Mouse (Mus musculus) heart, embryonic 13.5 days (tissue): Measurements from ENCODE around the gene H2-Ab1. TPM values are rescaled to one million over a fixed set of nuclear protein-coding genes. Genes with fewer than 3 reads are reported as not detected.
A peak's percentile ranks its signal among the peaks of the same experiment; 100 is the strongest.
"Not testable (repeated sequence)": the region's sequence is repeated elsewhere in the genome, so short reads cannot be mapped to it uniquely, and the experiment has no call there.

ENCODE experiments used
- ATAC-seq: fragments of 200-750 bp; cut with Nextera tagmentation; 2 replicates; pipeline ENCODE4 v1.8.0; 2017; ENCODE audit warnings: moderate TSS enrichment; ENCODE audit not compliant: insufficient number of reproducible peaks, low FRiP score, low TSS enrichment; ENCODE audit errors: extremely low read depth
- H3K27ac ChIP-seq: fragments of 300-500 bp; sonication (generic); replicated peaks from 2 replicates; pipeline ENCODE4 v1.5.1; 2015; ENCODE audit warnings: moderate library complexity, mild to moderate bottlenecking, inconsistent platforms
- H3K27me3 ChIP-seq: fragments of 300-500 bp; sonication (generic); replicated peaks from 2 replicates; pipeline ENCODE4 v1.6.1; 2015; ENCODE audit warnings: mild to moderate bottlenecking, inconsistent platforms
- H3K36me3 ChIP-seq: fragments of 300-500 bp; sonication (generic); 2 replicates; pipeline ENCODE4 v1.6.1; 2015; ENCODE audit warnings: mild to moderate bottlenecking, inconsistent platforms
- H3K4me1 ChIP-seq: fragments of 300-500 bp; sonication (generic); 2 replicates; pipeline ENCODE4 v1.6.1; 2015; ENCODE audit warnings: inconsistent platforms
- H3K4me2 ChIP-seq: fragments of 300-500 bp; sonication (generic); 2 replicates; pipeline ENCODE4 v1.6.1; 2015; ENCODE audit warnings: inconsistent platforms, mild to moderate bottlenecking, moderate library complexity
- H3K4me3 ChIP-seq: fragments of 300-500 bp; sonication (generic); 2 replicates; pipeline ENCODE4 v1.5.1; 2015; ENCODE audit warnings: moderate library complexity, mild to moderate bottlenecking, inconsistent platforms
- H3K9ac ChIP-seq: fragments of 300-500 bp; sonication (generic); 2 replicates; pipeline ENCODE4 v1.6.1; 2015; ENCODE audit warnings: inconsistent platforms, mild to moderate bottlenecking, moderate library complexity
- H3K9me3 ChIP-seq: fragments of 300-500 bp; sonication (generic); 2 replicates; pipeline ENCODE4 v1.6.1; 2016; ENCODE audit warnings: inconsistent platforms
- WGBS: fragments of 180-500 bp; shearing (Covaris S2); methylation state at CpG from one replicate; pipeline ENCODE4 v1.1.7; 2015; ENCODE audit warnings: mixed read lengths; 5-methylcytosine and 5-hydroxymethylcytosine counted together
- polyA plus RNA-seq: library from polyadenylated mRNA; unstranded; fragments of >200 nt; fragmentation: Nextera tagmentation; extraction: Ambion mirVana; gene quantifications from 2 replicates; pipeline ENCODE4 v1.2.1, GENCODE M21; 2015

H2-Ab1 gene
- polyA plus RNA-seq, 1 experiment from 2014 or later: 13.0 TPM

GRCm38 (mm10) chr17:34219096-34219495 is 38.4 kb upstream of the H2-Ab1 start:
- WGBS: 85% methylated on average over 7 of the region's 11 CpGs
- H3K4me3 ChIP-seq, H3K9ac ChIP-seq, ATAC-seq, H3K4me2 ChIP-seq, H3K4me1 ChIP-seq, H3K27ac ChIP-seq, H3K9me3 ChIP-seq, H3K36me3 ChIP-seq: not testable (repeated sequence)
- peaks cover 27% of the 10 kb centered on the region for H3K27me3 ChIP-seq

- not testable (repeated sequence) for ATAC-seq, H3K9ac ChIP-seq, H3K4me3 ChIP-seq, H3K27ac ChIP-seq, H3K36me3 ChIP-seq, H3K4me2 ChIP-seq, H3K4me1 ChIP-seq
- peaks cover 14% of the 10 kb centered on the region; the same call in 1 of the 2 replicates for H3K9me3 ChIP-seq
- H3K27me3 ChIP-seq: peaks cover 20% of the 10 kb centered on the region
- WGBS: 74% methylated on average over 3 of the region's 7 CpGs
Observed at GRCm38 (mm10) chr17:34219801-34220200, 37.7 kb upstream of the H2-Ab1 start.

DNA sequence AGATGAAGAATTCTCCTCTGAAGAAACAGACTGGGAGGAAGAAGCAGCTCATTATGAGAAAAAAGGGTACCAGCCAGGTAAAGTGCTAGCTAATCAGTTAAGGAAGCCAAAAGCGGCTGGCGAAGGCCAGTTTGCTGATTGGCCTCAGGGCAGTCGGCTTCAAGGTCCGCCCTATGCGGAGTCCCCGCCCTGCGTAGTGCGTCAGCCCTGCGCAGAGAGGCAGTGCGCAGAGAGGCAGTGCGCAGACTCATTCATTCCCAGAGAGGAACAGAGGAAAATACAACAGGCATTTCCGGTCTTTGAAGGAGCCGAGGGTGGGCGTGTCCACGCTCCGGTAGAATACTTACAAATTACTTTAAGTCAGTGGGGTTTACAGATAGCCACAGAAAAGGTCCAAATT is 37.1 kb upstream of the H2-Ab1 start:
- 85% methylated on average over 7 of the region's 16 CpGs for WGBS
- H3K36me3 ChIP-seq, H3K4me2 ChIP-seq, H3K4me1 ChIP-seq, ATAC-seq, H3K9ac ChIP-seq, H3K27ac ChIP-seq, H3K4me3 ChIP-seq: not testable (repeated sequence)
- Histone ChIP-seq H3K27me3 (peaks cover 15% of the 10 kb centered on the region), H3K9me3 (peaks cover 20% of the 10 kb centered on the region; the same call in 1 of the 2 replicates)

GRCm38 (mm10) chr17:34224816-34225215 is 32.7 kb upstream of the H2-Ab1 start:
- H3K9me3 ChIP-seq: peaks cover 16% of the 10 kb centered on the region; the same call in 1 of the 2 replicates
- H3K4me2 ChIP-seq: no peak overlapping the region
- no peak for ATAC-seq
- no peak overlapping the region for H3K4me3 ChIP-seq
- H3K27me3 ChIP-seq: no peaks in the 10 kb centered on the region
- WGBS: 86% methylated on average over 3 of the region's 3 CpGs
- H3K27ac ChIP-seq: no peak overlapping the region
- no peaks in the 10 kb centered on the region for H3K4me1 ChIP-seq
- H3K36me3 ChIP-seq: no peaks in the 10 kb centered on the region
- H3K9ac ChIP-seq: no peak overlapping the region

- Histone ChIP-seq H3K4me3 (no peak overlapping the region), H3K4me1 (no peaks in the 10 kb centered on the region), H3K36me3 (no peaks in the 10 kb centered on the region), H3K9ac (no peak overlapping the region), H3K27ac (no peak overlapping the region), H3K9me3 (peaks cover 16% of the 10 kb centered on the region; the same call in 1 of the 2 replicates), H3K4me2 (no peak overlapping the region), H3K27me3 (no peaks in the 10 kb centered on the region)
- 85% methylated on average over 8 of the region's 8 CpGs for WGBS
- no peak for ATAC-seq
Observed at GRCm38 (mm10) chr17:34225426-34225825, 32.1 kb upstream of the H2-Ab1 start.

DNA sequence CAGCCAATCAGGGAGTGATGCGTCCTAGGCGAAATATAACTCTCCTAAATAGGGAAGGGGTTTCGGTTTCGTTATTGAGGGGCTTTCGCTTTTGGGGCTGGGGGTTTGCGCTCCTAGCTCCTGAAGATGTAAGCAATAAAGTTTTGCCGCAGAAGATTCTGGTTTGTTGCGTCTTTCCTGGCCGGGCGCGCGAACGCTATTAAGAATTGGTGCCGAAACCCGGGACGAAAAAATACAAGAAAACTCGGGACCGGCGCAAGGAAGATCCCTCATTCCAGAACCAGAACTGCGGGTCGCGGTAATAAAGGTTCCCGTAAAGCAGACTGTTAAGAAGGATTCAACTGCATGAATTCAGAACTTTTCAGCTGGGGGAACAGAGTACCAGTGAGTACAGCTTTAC is 31.6 kb upstream of the H2-Ab1 start:
- H3K27ac ChIP-seq, H3K4me2 ChIP-seq, H3K27me3 ChIP-seq, H3K9ac ChIP-seq, H3K4me3 ChIP-seq, H3K4me1 ChIP-seq, ATAC-seq, H3K36me3 ChIP-seq: not testable (repeated sequence)
- H3K9me3 ChIP-seq: peaks cover 16% of the 10 kb centered on the region; the same call in 1 of the 2 replicates
- 95% methylated on average over 14 of the region's 23 CpGs for WGBS

DNA sequence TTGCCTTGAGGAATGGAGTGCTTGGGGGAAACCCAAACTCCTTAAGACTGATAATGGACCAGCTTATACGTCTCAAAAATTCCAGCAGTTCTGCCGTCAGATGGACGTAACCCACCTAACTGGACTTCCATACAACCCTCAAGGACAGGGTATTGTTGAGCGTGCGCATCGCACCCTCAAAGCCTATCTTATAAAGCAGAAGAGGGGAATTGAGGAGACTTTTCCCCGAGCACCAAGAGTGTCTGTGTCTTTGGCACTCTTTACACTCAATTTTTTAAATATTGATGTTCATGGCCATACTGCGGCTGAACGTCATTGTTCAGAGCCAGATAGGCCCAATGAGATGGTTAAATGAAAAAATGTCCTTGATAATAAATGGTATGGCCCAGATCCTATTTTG is 26.5 kb upstream of the H2-Ab1 start:
- H3K27ac ChIP-seq, H3K27me3 ChIP-seq, H3K4me2 ChIP-seq, H3K36me3 ChIP-seq, H3K9ac ChIP-seq, H3K9me3 ChIP-seq, H3K4me1 ChIP-seq, ATAC-seq, H3K4me3 ChIP-seq: not testable (repeated sequence)
- 88% methylated on average over 9 of the region's 9 CpGs for WGBS

GRCm38 (mm10) chr17:34232021-34232420 is 25.5 kb upstream of the H2-Ab1 start:
- H3K27me3 ChIP-seq, ATAC-seq, H3K27ac ChIP-seq, H3K9ac ChIP-seq, H3K9me3 ChIP-seq, H3K4me3 ChIP-seq, H3K36me3 ChIP-seq, H3K4me2 ChIP-seq, H3K4me1 ChIP-seq: not testable (repeated sequence)
- WGBS: 81% methylated on average over 5 of the region's 7 CpGs

DNA sequence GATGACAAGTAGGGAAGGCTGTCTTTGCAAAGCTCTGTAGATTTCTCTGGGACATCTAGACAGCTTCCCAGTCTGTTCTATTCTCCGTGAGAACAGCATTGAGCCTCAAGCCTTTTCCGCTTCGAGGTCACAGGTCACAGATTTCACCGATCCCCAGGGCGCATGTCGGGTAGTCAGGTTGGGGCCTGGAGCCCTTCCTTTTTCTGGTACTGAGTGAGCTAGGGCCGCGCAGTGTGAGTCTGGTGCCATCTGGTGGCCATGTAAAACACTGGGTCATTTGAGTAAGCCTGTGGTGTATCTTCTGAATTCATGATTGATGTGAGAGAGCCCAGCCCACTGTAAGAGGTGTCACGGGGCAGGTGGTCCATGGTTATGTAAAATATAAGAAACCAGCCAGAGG is 22.6 kb upstream of the H2-Ab1 start:
- no peak overlapping the region for H3K9ac ChIP-seq
- 54% methylated on average over 9 of the region's 9 CpGs for WGBS
- no peaks in the 10 kb centered on the region for H3K27me3 ChIP-seq
- no peaks in the 10 kb centered on the region for H3K36me3 ChIP-seq
- no peaks in the 10 kb centered on the region for H3K9me3 ChIP-seq
- H3K4me1 ChIP-seq: no peaks in the 10 kb centered on the region
- H3K27ac ChIP-seq: no peak overlapping the region
- H3K4me3 ChIP-seq: no peak overlapping the region
- no peak overlapping the region for H3K4me2 ChIP-seq
- no peak for ATAC-seq

DNA sequence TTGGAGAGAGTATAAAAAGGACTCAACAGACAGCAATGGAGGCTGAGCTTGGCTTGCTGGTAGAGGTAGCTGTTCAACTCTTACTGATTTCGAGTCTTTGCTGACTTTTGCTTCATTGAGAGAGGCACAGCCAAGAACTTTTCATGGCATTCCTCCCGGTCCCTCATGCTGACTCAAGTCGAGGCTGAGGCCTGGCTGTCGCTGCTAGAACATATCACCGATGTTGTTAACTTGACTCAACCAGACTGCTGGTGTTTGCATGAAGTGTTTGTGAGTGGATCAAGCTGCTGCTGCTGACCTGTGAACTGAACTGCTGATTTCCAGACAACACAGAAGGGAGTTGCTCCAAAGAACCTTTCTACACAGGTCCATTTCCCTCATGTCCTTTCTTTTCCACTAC is 20.8 kb upstream of the H2-Ab1 start:
- Histone ChIP-seq H3K4me2 (no peak overlapping the region), H3K36me3 (no peaks in the 10 kb centered on the region), H3K4me1 (no peaks in the 10 kb centered on the region), H3K9me3 (no peaks in the 10 kb centered on the region), H3K27me3 (no peaks in the 10 kb centered on the region), H3K9ac (no peak overlapping the region), H3K27ac (no peak overlapping the region), H3K4me3 (no peak overlapping the region)
- no peak for ATAC-seq
- WGBS: 67% methylated on average over 5 of the region's 5 CpGs

GRCm38 (mm10) chr17:34237741-34238140 is 19.7 kb upstream of the H2-Ab1 start:
- 75% methylated on average over 3 of the region's 3 CpGs for WGBS
- Histone ChIP-seq H3K4me2 (no peak overlapping the region), H3K4me1 (no peaks in the 10 kb centered on the region), H3K9ac (no peak overlapping the region), H3K27me3 (no peaks in the 10 kb centered on the region), H3K27ac (no peak overlapping the region), H3K4me3 (no peak overlapping the region), H3K9me3 (no peaks in the 10 kb centered on the region), H3K36me3 (no peaks in the 10 kb centered on the region)
- ATAC-seq: no peak

DNA sequence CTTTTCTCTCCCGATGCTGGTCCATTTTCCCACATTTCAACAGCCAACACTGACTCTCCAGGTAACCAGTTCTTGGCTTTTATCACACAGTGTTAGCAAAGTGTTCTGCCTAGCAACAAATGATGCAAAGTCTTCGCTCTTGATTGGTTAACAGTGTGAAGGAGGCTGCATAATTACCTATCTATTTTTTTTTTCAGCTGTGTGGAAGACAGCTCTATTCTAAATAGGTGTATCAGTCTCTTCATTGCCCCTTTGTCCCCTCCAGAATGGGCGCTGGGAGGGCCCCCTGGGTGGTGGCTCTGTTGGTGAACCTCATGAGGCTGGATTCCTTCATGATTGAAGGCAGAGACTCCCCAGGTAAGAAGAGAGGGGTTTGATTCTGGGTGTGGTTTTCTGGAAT is 18.8 kb upstream of the H2-Ab1 start, which contains the start of gene H2-Ob:
TSS of gene H2-Ob (plus strand) at position 198 of the 400 bp plus-strand sequence.
- Histone ChIP-seq H3K9me3 (no peaks in the 10 kb centered on the region), H3K4me2 (0 out of 2 replicates have a peak within 1 kb of the TSS, but pooled peaks have one; percentile 5), H3K4me1 (no peaks in the 10 kb centered on the region), H3K4me3 (no peak within 1 kb of the TSS), H3K36me3 (no peaks in the 10 kb centered on the region), H3K27ac (no peak within 1 kb of the TSS), H3K9ac (no peak within 1 kb of the TSS), H3K27me3 (no peaks in the 10 kb centered on the region)
- 57% methylated on average over 3 of the region's 3 CpGs for WGBS
- no peak for ATAC-seq
